Mouse (Mus musculus): ENCODE data around the gene Stim2. TPM values are rescaled to one million over a fixed set of nuclear protein-coding genes. Genes with fewer than 3 reads are reported as not detected.

The Stim2 gene
- polyA plus RNA-seq, 2 experiments = 2.2 to 4.4 TPM

DNA sequence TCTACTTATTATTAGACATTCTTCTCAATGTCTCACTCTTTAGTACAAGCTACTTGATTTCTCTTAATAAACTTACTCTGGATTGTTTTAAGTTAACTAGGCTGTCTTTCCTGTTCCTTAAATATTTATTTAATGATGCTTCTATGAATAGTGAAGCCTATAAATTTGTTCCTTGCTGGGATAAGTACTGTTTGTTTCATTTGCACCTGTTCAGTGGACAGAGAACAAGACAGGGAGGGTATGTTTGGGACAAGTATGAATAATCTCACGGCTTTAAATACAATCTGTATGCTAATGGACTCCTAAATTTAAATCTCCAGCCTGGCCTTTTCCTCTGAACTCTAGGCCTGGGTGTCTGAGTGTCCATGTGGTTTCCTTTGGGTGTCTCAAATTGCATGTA, 10.2 kb upstream of the Stim2 start:
- Histone ChIP-seq H3K4me1 (replicated peaks; ENCODE audit: control insufficient read depth in 2 of 2, insufficient read depth in 2 of 2, low read length in 1 of 2) (no peaks in the 10 kb centered on the region), H3K4me2 (ENCODE audit: low read depth) (no peak overlapping the region), H3K9ac (replicated peaks) (no peak overlapping the region), H3K4me3 (ENCODE audit: insufficient read depth in 1 of 2, low read depth in 2 of 2, low read length in 2 of 2) (no peak overlapping the region), H3K9me3 (ENCODE audit: control insufficient read depth, low read length) (no peaks in the 10 kb centered on the region), H3K27ac (no peak overlapping the region), H3K36me3 (replicated peaks; ENCODE audit: control insufficient read depth, insufficient read depth, low read depth) (no peaks in the 10 kb centered on the region), H3K27me3 (ENCODE audit: control insufficient read depth, insufficient read depth, low read length) (peaks cover under 1% of the 10 kb centered on the region; the same call in 1 of the 2 replicates)
- ATAC-seq (ENCODE audit: insufficient read depth) (no peak), DNase-seq (ENCODE audit: low read depth in 3 of 3, low spot score in 3 of 3) (no peak)
- WGBS (ENCODE audit: insufficient replicate concordance) = 61% methylated on average over 1 of the region's 1 CpGs
- TF ChIP-seq EP300 (IDR thresholded peaks at IDR 0.05; ENCODE audit: low read depth) = no peak

DNA sequence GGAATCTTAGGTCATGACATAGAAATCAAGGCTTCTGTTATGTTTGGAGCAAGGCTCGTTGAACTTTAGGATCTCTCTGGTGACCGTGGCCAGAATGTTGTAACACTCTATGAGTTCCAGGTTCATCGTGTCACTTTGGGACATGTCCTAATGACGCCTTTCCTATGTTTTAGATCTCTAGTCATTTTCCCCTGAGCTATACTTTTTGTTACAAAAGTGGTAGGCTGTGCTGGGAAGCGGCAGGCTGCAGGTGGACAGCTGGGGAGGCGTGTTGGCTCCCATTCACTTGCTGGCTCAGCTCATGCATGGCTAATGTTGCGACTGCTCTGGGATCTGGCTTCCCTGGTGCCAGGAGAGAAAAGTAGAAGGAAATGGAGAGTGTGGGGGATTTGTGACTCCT, 5.7 kb upstream of the Stim2 start:
- no peaks in the 10 kb centered on the region for H3K36me3 ChIP-seq (replicated peaks; ENCODE audit: control insufficient read depth, insufficient read depth, low read depth)
- no peak overlapping the region for H3K4me3 ChIP-seq (ENCODE audit: insufficient read depth in 1 of 2, low read depth in 2 of 2, low read length in 2 of 2)
- H3K4me2 ChIP-seq (ENCODE audit: low read depth) = no peak overlapping the region
- TF ChIP-seq EP300 (IDR thresholded peaks at IDR 0.05; ENCODE audit: low read depth) (no peak), CTCF (IDR thresholded peaks at IDR 0.05; ENCODE audit: low read depth) (no peak)
- H3K4me1 ChIP-seq (replicated peaks; ENCODE audit: control insufficient read depth in 2 of 2, insufficient read depth in 2 of 2, low read length in 1 of 2) = peaks cover 2 to 4% of the 10 kb centered on the region in 2 experiments; a peak in 3 of 4 replicates
- no peak overlapping the region for H3K27ac ChIP-seq
- no peaks in the 10 kb centered on the region for H3K9me3 ChIP-seq (ENCODE audit: control insufficient read depth, low read length)
- no peak for ATAC-seq (ENCODE audit: insufficient read depth)
- no peak for DNase-seq (ENCODE audit: low read depth in 3 of 3, low spot score in 3 of 3)
- peaks cover 3% of the 10 kb centered on the region for H3K27me3 ChIP-seq (ENCODE audit: control insufficient read depth, insufficient read depth, low read length)
- 62% methylated on average over 7 of the region's 7 CpGs for WGBS (ENCODE audit: insufficient replicate concordance)
- no peak overlapping the region for H3K9ac ChIP-seq (replicated peaks)

DNA sequence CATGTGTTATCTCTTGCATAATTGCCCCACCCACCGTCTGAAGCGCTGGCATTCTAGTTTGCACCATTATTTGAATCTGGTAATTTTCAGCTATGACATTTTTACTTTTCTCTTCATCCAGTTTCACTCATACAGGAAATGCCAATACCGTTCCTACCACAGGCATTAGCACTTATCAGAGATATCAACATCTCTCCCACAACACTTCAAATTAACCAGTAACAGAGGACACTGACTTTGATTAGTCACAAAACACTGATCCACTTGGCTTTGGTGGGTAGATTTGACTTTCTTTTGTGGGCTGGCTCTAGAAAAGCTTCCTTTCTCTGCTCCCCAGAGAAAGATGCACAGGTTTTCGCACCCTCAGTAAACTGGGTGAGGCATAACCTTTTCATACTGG, 3.7 kb upstream of the Stim2 start:
- DNase-seq (ENCODE audit: low read depth in 3 of 3, low spot score in 3 of 3) = no peak
- no peak overlapping the region for H3K27ac ChIP-seq
- no peaks in the 10 kb centered on the region for H3K36me3 ChIP-seq (replicated peaks; ENCODE audit: control insufficient read depth, insufficient read depth, low read depth)
- ATAC-seq (ENCODE audit: insufficient read depth) = no peak
- no peak overlapping the region for H3K9ac ChIP-seq (replicated peaks)
- H3K4me3 ChIP-seq (ENCODE audit: insufficient read depth in 1 of 2, low read depth in 2 of 2, low read length in 2 of 2) = no peak overlapping the region
- no peaks in the 10 kb centered on the region for H3K9me3 ChIP-seq (ENCODE audit: control insufficient read depth, low read length)
- H3K27me3 ChIP-seq (ENCODE audit: control insufficient read depth, insufficient read depth, low read length) = peaks cover 3% of the 10 kb centered on the region
- peak overlapping the region; percentile 69 for H3K4me2 ChIP-seq (ENCODE audit: low read depth)
- H3K4me1 ChIP-seq (replicated peaks; ENCODE audit: control insufficient read depth in 2 of 2, insufficient read depth in 2 of 2, low read length in 1 of 2) = peaks cover 5 to 10% of the 10 kb centered on the region in 2 experiments
- TF ChIP-seq EP300 (IDR thresholded peaks at IDR 0.05; ENCODE audit: low read depth) = no peak
- no peak for TF ChIP-seq CTCF (IDR thresholded peaks at IDR 0.05; ENCODE audit: low read depth)
- WGBS (ENCODE audit: insufficient replicate concordance) = 34% methylated on average over 4 of the region's 4 CpGs

DNA sequence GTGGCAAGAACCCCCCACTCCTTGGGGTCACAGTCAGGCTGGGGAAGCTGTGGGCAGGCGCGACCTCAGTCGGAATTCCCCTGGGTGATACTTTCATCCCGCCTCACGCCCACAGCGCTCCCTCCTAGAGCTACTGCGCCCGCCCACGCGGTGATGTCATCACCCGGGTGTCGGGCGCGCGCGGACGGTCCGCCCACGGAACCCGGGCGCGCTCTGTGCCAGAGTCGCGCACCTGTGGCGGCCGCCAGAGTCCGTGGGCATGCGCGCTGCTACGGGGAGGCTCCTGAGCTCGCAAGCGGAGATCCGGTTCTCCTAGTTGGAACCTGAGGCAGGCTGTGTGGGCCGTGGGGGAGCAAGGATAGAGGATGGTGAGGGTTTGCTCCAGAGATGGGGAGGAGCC, 3.0 kb upstream of the Stim2 start:
- TF ChIP-seq EP300 (IDR thresholded peaks at IDR 0.05; ENCODE audit: low read depth) (no peak), CTCF (IDR thresholded peaks at IDR 0.05; ENCODE audit: low read depth) (no peak)
- under 1% methylated on average over 34 of the region's 34 CpGs for WGBS (ENCODE audit: insufficient replicate concordance)
- peak; percentile 19 to 41 (median 20) for DNase-seq (ENCODE audit: low read depth in 3 of 3, low spot score in 3 of 3)
- H3K9me3 ChIP-seq (ENCODE audit: control insufficient read depth, low read length) = no peaks in the 10 kb centered on the region
- H3K9ac ChIP-seq (replicated peaks) = 0 out of 2 replicates have a peak overlapping the region, but pooled peaks have one; percentile 1
- peak overlapping the region; percentile 69 for H3K4me2 ChIP-seq (ENCODE audit: low read depth)
- peaks cover 3% of the 10 kb centered on the region for H3K27me3 ChIP-seq (ENCODE audit: control insufficient read depth, insufficient read depth, low read length)
- H3K36me3 ChIP-seq (replicated peaks; ENCODE audit: control insufficient read depth, insufficient read depth, low read depth) = no peaks in the 10 kb centered on the region
- H3K4me1 ChIP-seq (replicated peaks; ENCODE audit: control insufficient read depth in 2 of 2, insufficient read depth in 2 of 2, low read length in 1 of 2) = peaks cover 10 to 11% of the 10 kb centered on the region in 2 experiments
- peak overlapping the region; percentile 52 to 59 for H3K4me3 ChIP-seq (ENCODE audit: insufficient read depth in 1 of 2, low read depth in 2 of 2, low read length in 2 of 2)
- no peak overlapping the region for H3K27ac ChIP-seq
- no peak for ATAC-seq (ENCODE audit: insufficient read depth)

DNA sequence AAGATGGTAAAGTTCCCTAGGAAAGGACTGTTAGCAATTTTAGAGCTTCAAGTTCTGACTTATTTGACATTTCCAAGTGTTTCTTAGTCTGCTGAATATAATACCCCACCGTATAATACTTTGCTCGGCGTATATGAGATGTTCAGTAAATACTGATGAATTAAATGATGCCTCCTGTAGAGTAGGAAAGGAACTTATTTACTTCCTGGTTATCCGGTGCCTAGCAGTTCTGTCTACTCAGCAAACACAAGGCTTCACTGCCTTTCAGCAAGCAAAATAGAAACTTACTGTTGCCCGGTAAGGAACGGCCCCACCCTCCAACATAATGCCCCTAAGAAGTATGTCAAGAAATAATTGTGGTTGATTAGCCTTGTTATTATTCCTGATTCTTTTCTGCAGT, 1.5 kb upstream of the Stim2 start:
- 76% methylated on average over 6 of the region's 6 CpGs for WGBS (ENCODE audit: insufficient replicate concordance)
- Histone ChIP-seq H3K4me2 (ENCODE audit: low read depth) (no peak overlapping the region), H3K36me3 (replicated peaks; ENCODE audit: control insufficient read depth, insufficient read depth, low read depth) (no peaks in the 10 kb centered on the region), H3K9me3 (ENCODE audit: control insufficient read depth, low read length) (no peaks in the 10 kb centered on the region), H3K27me3 (ENCODE audit: control insufficient read depth, insufficient read depth, low read length) (peaks cover 3% of the 10 kb centered on the region), H3K9ac (replicated peaks) (no peak overlapping the region), H3K4me1 (replicated peaks; ENCODE audit: control insufficient read depth in 2 of 2, insufficient read depth in 2 of 2, low read length in 1 of 2) (peaks cover 10 to 12% of the 10 kb centered on the region in 2 experiments), H3K27ac (no peak overlapping the region), H3K4me3 (ENCODE audit: insufficient read depth in 1 of 2, low read depth in 2 of 2, low read length in 2 of 2) (no peak overlapping the region)
- no peak for TF ChIP-seq EP300 (IDR thresholded peaks at IDR 0.05; ENCODE audit: low read depth)
- TF ChIP-seq CTCF (IDR thresholded peaks at IDR 0.05; ENCODE audit: low read depth) = no peak
- no peak for DNase-seq (ENCODE audit: low read depth in 3 of 3, low spot score in 3 of 3)
- ATAC-seq (ENCODE audit: insufficient read depth) = no peak
